Mouse (Mus musculus) lung, adult 2 months (tissue): ENCODE measurements around the gene Ror2.

ENCODE experiments used
- CTCF ChIP-seq: fragments of 200-500 bp; IDR thresholded peaks from 2 replicates; pipeline ENCODE4 v1.5.1; 2011; ENCODE audit warnings: mild to moderate bottlenecking, low read length, control low read depth; ENCODE audit not compliant: insufficient read depth
- POLR2A ChIP-seq: fragments of 200-500 bp; IDR thresholded peaks from 2 replicates; pipeline ENCODE4 v1.6.1; 2011; ENCODE audit warnings: low read depth, mild to moderate bottlenecking, control low read depth, low read length, borderline replicate concordance; ENCODE audit errors: extremely low read depth

- TF ChIP-seq CTCF (no peak), POLR2A (no peak)
Measured at GRCm38 (mm10) chr13:53142268-53142667, 143.7 kb downstream of the Ror2 start.
